Mouse (Mus musculus) hindlimb bud, embryonic 11.5 days (tissue): Measurements from ENCODE around the gene Cavin1.

Experiments
- DNase-seq: peaks from one replicate; pipeline ENCODE4 v3.0.0-alpha.2; 2012; ENCODE audit warnings: low read depth, low spot score; ENCODE audit errors: extremely low spot score

Cavin1 gene

DNA sequence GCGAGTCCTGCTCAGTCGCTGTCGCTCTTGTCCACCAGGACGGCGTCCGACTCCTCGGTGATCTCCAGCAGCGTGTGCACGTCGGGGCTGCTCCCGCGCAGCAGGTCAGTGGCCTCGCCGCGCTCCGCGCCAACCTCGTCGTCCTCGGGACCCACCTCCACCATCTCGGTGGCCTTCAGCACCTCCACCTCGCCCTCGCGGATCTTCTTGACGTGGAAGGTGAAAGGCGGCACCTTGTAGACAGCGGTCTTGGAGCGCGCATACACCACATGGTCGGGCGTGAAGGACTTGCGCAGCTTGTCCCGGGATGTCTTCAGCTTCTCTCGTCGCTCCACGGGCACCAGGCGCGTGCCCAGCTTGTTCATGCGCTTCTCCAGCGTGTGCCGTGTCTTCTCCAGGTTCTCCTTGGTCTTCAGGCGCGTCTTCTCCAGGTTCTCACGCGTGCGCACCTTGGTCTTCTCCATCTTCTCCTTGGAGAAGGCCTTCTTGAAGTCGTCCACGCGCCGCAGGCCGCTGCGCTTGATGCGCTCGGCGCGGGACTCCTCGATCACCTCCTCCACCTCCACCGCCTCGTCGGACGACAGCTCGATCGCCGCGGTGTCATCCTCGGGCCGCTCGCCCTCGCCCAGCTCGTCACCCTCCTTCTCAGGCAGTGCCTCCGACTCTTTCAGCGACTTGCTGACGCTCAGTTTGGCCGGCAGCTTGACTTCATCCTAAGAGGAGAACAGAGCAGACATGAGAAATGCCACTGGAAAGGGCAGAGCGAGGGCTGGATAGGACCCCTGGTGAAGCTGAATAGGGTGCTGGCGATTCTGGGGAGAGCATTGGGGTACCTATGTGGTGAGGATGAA, 11.8 kb downstream of the Cavin1 start:
- no peak for DNase-seq

DNA sequence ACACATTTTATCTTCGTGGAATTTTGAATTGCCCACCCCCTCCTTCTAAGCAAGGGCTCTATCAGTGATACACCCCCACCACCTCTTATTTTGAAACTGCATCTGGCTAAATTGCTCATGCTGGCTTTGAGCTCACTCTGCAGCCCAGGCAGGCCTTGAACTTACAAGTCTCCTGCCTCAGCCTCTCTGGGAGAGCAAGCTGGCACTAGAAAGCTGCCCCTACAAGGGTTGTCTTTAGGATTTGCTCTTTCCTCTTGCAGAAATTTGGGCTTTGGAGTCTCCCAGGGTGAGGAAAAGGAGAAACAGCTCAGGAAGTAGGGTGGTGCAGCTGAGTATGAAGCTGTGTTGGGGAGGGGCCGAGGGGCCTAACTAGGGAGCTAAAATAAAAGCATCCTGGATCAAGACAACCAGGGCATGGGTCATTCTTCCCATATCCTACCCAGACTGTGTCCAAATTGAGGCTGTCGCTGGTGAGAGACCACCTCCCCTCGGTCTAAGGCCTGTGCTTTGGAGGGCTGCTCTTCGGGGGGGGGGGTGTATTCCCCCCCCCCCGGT, 12.7 kb downstream of the Cavin1 start:
- DNase-seq, result no peak

GRCm38 (mm10) chr11:100957244-100957643, 13.4 kb downstream of the Cavin1 start:
- DNase-seq, result no peak

GRCm38 (mm10) chr11:100949540-100949939, 21.1 kb downstream of the Cavin1 start:
- no peak for DNase-seq

DNA sequence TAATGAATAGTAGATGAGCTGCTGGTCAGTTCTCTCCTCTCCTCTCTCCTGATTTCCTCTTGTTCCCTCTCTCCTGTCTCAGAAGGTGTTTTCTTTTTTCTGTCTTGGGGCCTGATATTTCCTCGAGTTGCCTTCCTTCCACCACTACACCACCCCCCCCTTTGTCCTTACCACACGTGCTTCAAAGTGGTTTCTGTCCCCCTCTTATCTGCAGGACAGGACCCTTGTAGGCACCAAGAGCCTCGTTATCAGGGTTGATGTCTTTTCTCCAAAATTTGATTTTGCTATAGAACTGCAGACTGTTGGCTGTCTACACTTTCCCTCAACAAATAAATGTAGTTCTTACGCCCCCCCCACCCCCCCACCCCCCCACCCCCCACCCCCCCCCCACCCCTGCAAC, 22.4 kb downstream of the Cavin1 start:
- DNase-seq, result no peak

DNA sequence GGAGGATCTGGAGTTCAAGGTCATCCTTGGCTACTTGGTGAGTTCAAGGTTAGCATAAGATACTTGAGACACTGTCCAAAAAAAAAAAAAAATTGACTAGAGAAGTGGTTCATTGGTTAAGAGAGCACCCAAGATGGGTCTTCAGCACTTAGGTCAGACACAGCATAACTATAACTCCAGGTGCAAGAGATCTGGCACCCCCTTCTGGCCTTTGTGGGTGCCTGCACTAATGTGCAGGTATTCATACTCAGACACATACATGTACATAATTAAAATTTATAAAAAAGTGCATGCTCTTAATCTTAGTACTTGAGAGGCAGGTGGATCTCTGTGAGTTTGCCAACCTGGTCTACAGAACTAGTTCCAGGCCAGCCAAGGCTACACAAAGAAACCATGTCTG, 23.1 kb downstream of the Cavin1 start:
- DNase-seq, result no peak

- DNase-seq, result no peak
Observed at GRCm38 (mm10) chr11:100946862-100947261, 23.8 kb downstream of the Cavin1 start.

DNA sequence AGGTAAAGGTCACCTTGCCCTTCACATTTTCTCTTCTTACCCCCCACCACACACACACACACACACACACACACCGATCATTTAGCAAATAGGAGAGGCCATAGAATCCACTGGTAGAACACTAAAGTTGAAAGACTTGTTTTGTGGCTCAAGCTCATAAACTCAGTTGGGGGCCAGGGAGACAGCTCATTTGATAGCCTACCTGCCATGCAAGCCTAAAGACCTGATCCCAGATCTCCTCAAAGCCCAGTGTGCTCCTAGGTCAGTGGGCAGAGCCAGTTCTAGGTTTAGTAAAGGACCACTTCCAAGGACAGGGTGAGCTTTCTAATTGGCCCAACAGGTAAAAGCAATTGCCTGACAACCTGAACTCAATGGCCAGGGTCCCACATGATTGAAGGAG, 28.3 kb downstream of the Cavin1 start:
- DNase-seq, result no peak

DNA sequence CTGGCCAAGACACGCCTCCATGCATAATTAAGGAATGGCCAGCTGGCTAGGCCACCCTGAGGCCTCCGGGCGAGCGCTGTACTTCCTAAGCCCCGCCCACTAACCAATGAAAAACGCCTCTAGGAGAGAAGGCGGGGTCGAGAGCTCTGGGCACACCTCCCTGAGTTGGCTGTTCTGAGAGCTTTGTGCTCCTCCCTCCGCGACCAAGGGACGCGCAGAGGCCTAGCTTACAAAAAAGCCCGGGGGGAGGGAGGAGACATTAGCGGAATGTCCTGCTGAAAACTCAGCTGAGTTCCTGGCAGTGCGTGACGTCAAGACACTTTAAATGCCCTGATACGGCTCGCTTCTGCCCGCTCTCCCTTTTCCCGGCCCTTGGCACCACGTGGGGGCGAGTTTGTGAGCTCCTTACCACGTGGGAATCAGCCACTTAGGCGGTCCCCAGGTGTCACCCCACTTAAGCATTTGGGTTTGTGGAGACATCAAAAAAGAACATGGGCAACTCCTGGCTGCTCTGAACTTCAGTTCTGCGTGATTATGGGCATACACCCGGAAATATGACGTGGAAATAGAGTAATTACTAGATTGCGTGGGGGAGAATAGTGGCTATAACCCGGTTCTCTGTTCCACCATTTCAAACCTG, 31.1 kb downstream of the Cavin1 start, which contains the start of gene Stat3:
Stat3 (minus strand) TSS at position 29 of the 640 bp plus-strand sequence.
- peak; percentile 100 for DNase-seq

- DNase-seq, result no peak
Observed at GRCm38 (mm10) chr11:100938711-100939511, 31.8 kb downstream of the Cavin1 start.

GRCm38 (mm10) chr11:100938112-100938511, 32.6 kb downstream of the Cavin1 start:
- DNase-seq, result no peak

GRCm38 (mm10) chr11:100937295-100937694, 33.4 kb downstream of the Cavin1 start:
- DNase-seq, result no peak

DNA sequence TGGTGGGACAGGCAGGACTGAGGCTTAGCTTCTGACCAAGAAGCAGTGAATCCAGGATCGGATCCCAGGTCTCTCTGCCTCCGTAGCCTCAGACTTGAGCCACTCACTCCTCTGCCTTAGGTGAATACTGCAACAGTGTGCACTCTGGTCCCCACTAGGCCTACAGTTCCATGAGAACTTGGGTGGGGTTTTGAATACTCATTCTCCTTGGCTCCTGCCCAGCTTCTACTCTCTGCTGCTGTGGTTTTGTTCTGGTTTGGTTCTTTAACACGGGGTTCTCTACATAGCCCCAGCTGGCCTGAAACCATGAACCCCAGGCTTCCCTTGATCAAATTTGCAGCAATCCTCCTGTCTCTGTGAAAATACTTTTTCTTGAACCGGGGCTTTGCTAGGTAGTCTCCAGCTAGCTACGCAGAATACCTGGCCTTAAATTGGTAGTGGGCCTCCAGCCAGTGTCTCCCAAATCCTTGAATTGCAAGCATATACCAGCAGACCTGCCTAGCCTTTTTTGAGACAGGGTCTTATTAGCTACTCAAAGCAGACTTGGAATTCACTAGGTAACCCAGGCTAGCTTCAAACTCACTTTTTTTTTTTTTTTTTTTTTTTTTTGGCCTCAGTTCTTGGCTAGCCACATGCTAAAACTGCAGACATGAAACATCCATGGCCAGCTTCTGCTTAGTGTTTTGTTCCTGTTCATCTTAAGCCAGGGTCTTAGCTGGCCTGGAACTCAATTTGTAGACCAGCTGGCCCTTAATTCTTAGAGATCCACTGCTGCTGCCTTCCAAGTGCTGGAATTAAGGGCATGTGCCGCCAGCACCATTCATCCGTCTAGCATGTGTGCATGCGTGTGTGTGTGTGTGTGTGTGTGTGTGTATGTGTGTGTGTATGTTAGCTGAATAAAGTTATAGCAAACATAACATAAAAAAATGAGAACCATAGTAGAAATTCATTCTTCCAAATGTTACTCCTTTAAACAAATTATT, 35.0 kb downstream of the Cavin1 start:
- DNase-seq, result no peak

DNA sequence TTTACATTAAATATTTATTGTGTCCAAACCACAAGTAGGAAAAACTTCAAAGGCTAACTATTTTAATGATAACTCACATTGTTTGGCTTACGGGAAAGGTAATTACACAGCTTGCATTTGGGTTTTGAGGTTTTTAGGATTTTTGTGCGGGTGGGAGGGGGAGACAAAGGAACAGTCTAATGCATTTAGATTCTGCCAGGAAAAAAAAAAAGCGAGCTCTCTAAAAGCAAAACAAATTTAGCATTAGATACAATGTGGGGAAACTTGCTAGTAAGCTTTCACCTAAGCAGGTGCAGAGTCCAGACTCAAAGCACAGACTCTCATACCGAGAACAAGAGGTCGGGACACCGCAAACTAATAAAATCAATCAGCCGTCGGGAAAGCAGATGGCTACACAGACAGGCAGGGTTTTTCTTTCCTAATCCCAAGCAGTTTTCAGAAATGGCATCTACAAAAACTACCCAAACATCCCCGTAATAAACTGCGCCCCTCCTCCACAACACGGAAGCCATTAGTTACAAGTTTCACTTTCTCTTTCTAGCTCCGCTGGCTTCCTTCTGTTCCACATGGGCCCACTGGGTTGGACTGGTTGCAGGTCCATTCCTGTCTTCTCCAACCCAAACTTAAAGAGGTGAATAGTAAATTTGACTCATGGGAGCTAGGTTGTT, 39.3 kb downstream of the Cavin1 start:
- no peak for DNase-seq

DNA sequence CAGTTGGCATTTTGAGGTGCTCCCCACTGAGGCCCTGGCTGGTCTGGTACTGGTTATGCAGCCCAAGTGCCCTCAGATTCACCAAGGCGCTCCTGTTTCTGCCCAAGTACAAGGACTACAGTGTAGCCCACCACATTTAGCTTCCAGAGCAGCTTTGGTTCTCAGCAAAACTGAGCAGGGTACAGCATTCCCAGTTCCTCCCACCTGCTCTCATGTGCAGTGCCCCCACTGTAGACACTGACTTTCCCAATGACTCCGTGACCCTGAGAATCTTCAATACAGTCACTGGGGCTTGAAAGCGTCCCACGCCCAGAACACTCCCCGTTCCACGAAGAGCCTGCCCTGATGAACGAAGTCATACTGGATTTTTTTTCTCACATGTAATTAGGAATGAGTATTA, 40.1 kb downstream of the Cavin1 start:
- no peak for DNase-seq

DNA sequence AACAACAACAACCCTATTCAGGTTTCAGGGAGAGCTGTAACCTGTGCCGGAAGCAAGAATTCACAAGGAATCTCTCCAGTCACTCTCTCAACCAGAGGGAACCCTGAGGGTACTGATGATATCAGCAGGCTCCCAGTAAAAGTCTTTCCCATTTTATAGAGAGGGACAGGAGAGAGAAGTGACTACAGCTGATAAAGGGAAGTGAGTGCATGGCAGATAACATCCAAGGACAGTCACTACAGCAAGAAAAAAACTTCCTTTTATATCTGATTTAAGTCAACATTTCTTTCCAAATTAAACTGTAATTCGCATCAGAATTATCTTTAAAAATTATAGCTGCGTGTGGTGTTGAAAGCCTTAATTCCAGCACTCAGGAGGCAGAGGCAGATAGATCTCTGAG, 43.3 kb downstream of the Cavin1 start:
- no peak for DNase-seq

- DNase-seq, result no peak
Observed at GRCm38 (mm10) chr11:100924386-100924919, 46.2 kb downstream of the Cavin1 start.

- DNase-seq, result no peak
Observed at GRCm38 (mm10) chr11:100920887-100921624, 49.6 kb downstream of the Cavin1 start.

DNA sequence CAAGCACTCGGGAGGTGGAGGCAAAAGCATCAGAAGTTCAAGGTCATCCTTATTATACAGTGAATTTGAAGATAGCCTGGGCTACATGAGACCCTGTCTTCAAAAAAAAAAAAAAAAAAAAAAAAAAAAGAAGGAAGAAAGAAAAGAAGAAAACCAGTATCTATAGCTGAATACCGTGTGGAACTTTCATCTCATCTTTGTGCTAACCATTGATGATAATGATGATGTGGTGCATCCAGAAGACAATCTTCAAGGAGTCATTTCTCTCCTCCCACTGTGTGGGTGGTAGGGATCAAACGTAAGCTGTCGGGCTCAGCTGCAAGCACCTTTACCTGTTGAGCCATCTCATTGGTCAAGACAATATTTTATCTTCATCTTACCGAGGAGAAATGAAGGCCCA, 52.7 kb downstream of the Cavin1 start:
- no peak for DNase-seq
